Mouse (Mus musculus) right cerebral cortex, adult 2 months (tissue): ENCODE results near the gene Enho.
"Not testable (repeated sequence)": the region's sequence is repeated elsewhere in the genome, so short reads cannot be mapped to it uniquely, and the experiment has no call there.

Experiments used
- DNase-seq, 2 experiments: peaks; one replicate each; pipeline ENCODE4 v3.0.0; 2021 to 2022; ENCODE audit warnings: low spot score in 2 of 2

Gene Enho

DNA sequence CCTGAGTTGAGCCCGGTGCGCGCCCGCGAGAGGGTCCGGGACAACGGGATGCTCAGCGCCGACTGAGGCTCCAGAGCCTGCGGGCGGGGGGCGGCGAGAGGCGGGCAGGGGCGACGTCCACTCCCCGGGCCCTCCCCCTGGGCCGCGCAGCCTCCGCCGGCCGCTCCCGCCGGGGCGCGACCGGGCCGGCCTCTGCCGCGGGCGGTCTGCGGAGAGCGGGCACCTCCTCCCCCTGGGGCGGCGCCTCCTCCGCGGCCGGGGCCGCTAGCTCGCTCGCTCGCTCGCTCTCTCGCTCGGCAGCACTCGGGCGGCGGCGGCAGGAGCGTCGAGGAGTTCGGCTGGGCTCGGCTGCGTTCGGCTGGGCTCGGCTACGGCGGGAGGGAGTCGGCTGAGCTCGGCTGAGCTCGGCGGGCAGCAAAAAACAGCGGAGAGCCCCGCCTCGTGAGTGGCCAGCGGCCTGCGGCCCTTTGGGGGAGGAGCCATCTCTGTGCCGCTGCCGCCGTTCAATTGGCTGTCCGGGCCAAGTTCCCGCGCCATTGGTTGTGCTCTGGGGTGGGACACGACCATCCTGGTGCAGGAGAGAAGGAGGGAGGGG is at the start of gene Enho:
TSS of gene Enho (minus strand) at position 412 of the 595 bp plus-strand sequence.
- peak; percentile 90 to 95 for DNase-seq

DNA sequence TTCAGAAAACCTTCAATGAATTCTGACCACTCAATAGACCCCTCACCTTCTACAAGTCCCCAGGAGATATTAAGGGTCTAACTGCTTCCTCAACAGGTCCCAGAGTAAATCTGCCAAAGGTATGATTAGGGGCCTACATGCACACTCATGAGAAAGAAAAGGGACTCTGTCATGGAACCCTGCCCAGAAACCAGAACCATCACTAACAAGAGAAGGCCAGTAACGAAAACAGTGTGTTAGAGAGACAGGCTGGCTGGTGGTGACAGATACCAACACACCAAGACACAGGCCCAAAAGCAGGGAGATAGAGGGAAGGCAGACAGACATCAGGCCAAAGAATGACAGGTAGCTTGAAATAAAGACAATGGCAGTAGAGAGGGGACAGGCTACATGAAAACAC is 48.4 kb upstream of the Enho start:
- DNase-seq, result not testable (repeated sequence)

DNA sequence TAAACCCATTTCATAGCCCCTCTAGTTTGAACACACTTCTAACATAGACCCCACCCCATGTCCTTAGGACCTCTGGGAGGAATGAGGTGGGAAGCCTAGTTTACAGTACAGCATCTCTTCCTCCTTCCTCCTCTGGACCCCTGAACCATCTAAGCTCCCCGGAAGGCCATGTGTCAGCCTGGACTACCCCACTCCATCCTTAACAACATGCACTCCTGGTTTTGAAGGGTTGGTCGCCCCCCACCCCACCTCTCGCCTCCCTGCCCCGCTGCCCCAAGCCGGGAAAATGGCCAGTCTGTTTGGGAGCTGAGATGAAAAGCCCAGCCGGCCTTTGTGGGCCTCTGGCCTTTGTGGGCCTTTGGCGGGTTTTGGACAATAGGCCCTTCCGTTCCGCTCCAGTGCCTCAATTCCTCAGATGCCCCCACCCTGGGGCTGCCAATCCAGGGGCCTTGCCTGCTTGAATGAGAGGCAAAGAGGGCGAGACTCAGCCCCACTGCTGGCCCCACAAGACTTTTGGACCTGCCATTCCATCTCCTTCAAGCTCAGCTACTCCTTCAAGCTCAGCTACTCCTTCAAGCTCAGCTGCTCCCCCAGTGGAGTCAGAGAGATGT is 45.9 kb upstream of the Enho start:
- peak in 1 of 2 experiments; percentile 25 for DNase-seq

DNA sequence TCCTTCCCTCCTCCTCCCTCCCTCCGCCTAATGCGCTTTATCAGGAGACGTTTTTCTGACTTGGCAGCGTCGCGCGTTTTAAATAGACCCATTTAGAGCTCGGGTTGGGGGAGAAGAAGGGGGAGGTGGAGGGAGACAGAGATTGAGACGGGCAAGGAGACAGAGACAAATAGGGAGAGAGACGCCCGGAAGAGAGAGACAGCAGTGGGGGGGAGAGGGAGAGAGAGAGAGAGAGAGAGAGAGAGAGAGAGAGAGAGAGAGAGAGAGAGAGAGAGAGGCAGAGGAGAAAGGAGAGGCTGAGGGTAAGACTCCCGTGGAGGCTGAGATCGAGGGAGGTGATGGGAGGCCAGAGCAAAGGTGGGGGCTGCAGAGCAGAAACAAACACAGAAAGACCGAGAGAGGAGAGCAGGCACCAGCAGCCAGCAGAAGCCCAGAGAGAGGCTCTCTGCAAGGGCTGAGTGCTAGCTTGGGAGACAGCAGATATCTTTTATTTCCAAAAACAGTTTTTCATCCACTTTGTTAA is 44.9 kb upstream of the Enho start:
- DNase-seq, result peak in 1 of 2 experiments; percentile 21

- DNase-seq, result peak in 1 of 2 experiments; percentile 17
Observed at GRCm38 (mm10) chr4:41684131-41684930, 44.2 kb upstream of the Enho start.

- not testable (repeated sequence) for DNase-seq
Observed at GRCm38 (mm10) chr4:41683303-41683702, 43.2 kb upstream of the Enho start.

DNA sequence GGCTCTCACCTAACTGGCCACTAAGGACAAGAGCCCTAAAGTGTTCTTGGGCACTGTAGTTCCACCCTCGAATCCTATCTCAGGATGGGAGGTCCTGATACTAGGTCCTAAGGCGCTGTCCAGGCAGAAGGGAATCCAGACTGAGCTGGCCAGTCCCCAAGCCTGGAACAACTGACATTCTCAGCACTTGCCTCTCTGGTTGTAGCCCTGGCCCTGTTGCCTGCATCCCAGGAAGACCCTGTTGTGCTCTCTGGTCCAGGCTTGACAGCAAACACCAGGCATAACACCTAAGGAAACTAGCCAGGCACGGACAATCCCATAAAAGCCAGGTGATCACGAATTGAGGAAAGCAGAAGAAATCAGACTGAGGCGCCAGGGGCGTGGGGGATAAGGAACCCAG is 42.7 kb upstream of the Enho start:
- no peak for DNase-seq

- peak in 1 of 2 experiments; percentile 15 for DNase-seq
Observed at GRCm38 (mm10) chr4:41681947-41682346, 41.8 kb upstream of the Enho start.

DNA sequence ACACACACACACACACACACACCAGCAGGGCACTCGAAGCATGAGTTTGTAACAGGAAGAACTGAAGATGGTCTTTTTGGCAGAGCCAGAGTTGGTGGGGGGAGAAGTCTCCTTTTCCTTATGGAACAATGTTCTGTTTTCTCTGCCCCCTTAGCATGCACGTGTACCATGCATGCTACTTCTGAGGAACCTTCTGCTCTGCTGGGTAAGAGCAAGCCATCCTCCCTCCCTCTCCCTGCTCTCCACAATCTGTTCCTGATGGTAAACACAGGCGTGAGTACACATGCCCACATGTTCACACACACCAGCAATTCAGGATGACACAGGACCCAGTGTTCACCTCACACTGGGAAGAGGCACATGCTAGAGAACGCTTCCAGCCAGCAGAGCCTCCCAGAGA is 41.1 kb upstream of the Enho start:
- peak; percentile 39 to 41 for DNase-seq

GRCm38 (mm10) chr4:41679291-41679690 is 39.2 kb upstream of the Enho start:
- no peak for DNase-seq

DNA sequence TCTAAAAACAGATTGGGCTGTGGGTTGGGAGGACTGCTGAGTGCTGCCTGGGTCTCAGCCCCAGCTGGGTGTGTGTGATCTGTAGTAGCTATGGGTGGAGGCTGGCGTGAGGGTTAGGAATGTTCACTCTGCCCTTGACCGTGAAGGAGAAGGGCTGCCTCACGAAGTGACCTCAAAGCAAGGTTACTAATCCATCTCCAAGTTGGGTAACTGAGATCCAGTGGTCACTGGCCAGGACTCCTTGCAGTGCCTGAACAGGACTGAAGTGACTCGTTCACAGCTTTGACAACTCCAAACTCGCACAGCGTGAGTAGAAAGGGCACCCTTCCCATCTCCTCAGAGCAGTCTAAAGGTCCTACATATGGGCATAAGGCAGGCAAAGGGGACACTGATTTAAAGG is 38.7 kb upstream of the Enho start:
- DNase-seq, result no peak

DNA sequence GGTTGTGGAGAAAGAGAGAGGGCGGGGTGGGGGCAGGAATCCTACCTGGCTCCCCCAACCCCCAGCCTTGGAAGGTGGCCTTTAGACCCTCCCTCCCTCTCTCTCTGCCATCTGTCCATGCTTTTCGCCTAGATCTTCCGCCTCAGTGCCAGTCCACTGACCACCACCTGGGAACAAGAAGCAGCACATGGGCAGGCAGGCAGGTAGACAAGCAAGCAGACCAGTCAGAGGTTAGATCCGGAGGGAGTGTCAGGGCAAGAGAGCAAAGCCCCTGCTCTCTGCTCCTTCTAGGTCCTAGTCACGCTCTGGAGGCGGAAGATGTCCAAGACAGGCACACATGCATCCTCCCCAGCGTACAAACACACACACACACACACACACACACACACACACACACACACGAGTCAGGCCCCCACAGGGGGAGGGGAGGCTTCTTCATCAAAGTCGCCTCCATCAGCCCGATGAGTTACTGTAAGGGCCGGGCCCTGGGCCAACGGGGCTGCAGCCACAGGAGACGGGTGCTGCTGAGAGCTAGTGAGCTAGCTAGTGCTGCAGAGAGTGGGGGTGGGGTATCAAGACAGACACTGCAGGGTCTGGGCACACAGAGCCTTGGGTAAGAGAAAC is 37.0 kb upstream of the Enho start:
- DNase-seq, result no peak

DNA sequence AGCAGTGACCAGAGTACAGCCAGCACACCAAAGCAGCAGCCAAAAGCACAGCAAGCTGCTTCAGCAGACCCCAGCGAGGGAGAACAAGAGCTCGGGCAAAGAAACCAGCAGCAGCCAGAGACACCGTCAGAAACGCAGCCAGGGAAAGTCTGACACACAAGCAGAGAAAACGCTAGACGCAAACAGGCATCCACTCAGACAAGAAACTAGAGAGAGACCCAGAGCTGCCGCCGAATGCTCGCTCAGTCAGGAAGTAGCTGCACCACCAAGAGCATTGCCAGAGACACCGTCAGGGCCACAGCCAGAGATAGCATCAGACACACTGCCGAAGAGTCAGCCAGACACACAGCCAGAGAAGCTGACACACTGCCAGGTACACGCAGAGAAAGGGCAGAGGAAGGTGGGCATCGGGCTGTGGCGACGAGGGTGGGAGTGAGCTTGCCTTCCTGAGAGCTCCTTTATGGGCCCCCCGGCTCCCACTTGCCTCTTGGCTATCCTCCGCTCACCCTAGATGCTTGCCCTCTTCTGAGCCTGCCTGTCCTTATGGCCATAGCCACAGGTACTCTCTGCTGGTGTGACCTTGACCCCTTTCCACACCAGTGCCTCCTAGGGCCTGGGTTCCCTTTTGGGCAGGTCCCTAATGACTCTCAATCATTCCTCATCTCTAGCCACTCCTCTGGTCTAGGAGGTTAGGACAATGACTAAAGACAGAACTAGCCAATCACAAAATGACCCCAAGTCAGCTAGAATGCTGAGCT is 36.3 kb upstream of the Enho start:
- no peak for DNase-seq

- no peak for DNase-seq
Observed at GRCm38 (mm10) chr4:41673186-41673585, 33.1 kb upstream of the Enho start.

GRCm38 (mm10) chr4:41672522-41672963 is 32.4 kb upstream of the Enho start:
- DNase-seq, result no peak

- no peak for DNase-seq
Observed at GRCm38 (mm10) chr4:41671963-41672480, 31.9 kb upstream of the Enho start.

DNA sequence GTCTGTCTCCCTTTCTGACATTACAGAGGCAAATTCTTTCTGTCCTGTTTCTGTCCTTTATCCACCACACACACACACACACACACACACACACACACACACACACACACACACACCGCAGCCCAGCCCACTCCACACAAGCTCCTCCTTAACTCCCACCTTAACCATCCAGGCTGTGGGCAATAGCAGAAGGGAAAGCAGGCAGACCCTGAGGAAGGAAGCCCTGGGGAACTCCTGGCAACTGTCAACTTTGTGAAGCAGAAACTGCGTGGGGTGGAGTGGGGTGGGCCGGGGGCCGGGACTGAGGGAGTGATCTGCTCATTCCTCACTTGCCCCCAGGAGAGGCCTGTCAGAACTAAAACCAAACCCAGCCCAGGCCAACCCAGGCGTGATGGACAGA is 31.4 kb upstream of the Enho start:
- DNase-seq, result no peak

DNA sequence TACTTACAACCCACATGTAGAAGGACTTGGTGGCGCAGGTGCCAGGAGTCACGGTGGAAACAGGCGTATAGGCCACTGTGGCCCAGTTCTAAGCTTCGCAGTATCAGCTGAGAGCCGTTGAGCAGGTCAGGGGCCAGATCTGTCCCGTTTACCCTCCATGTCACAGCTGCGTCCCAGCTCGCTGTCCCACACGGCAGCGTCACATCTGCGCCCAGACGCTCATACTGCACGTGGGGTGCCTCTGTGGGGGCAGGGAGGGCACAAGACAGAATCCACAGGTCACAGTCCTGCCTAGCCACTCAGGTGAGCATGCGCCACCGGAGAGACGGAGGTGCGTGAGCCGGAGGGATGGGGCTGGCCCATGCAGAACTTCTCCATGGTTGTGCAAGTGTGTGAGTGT is 30.7 kb upstream of the Enho start:
- DNase-seq, result no peak

GRCm38 (mm10) chr4:41666646-41667045 is 26.5 kb upstream of the Enho start:
- DNase-seq, result no peak

- no peak for DNase-seq
Observed at GRCm38 (mm10) chr4:41665009-41665675, 25.0 kb upstream of the Enho start.

GRCm38 (mm10) chr4:41664533-41664932 is 24.4 kb upstream of the Enho start:
- DNase-seq, result no peak
